Comparison of ENCODE assay signal across 17 mouse cellular contexts in the genomic region with DNA sequence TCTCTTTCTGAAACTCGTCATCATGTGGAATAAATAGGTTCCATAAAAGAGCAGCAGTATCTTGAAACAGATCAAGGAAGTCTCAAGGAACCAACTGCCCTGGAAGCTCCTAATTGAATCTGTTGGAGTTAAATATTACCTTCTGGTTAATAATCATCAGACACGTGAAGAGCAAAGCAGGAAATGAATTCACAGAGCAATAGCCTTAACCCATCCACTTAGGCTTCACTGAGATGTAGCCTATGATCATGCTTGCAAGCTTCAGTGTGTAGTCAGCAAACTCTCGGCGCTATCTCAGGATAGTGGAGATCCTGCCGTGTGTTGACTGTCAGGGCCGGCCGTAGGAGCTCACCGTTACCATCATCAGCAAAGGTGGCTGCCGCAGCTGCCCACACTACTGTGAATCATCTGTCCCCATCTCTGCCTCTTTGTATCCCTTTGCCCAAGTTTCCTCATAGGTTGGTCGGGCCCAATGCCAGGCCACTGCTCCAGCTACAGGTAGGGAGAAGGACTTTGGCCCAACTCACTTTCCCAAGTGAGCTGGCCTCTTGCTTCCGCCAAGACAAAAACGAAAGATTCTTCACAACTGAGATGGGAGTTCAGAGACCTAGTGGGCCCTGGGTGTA. TPM values are rescaled to one million over a fixed set of nuclear protein-coding genes. Genes with fewer than 3 reads are reported as not detected.
DNase-seq lines count a peak whose midpoint lies in the region; ATAC-seq and TF ChIP-seq lines count a peak whose summit lies in the region.
"Had no signal": no experiment of that assay in that cellular context is flagged by ENCODE, and none has a peak within 500 bp of the region (broad histone marks: within the 10 kb centered on the region; RNA-seq: fewer than 3 reads in every experiment).

No protein-coding gene starts in this region.

- no peaks in the 10 kb centered on the region for H3K9me3 ChIP-seq in intestine, postnatal 0 days (ENCODE audit: control insufficient read depth)
- no peaks in the 10 kb centered on the region for H3K9me3 ChIP-seq in kidney, embryonic 16.5 days (ENCODE audit: low read length)
- no peaks in the 10 kb centered on the region; the same call in 1 of the 2 replicates for H3K9me3 ChIP-seq in stomach, embryonic 14.5 days (ENCODE audit: control insufficient read depth, low read depth, low read length)
- no peaks in the 10 kb centered on the region for H3K9me3 ChIP-seq in embryonic facial prominence, embryonic 10.5 days
- H3K9me3 ChIP-seq: embryonic facial prominence, embryonic 13.5 days; heart, embryonic 15.5 days; neural tube, embryonic 13.5 days had no signal

- POLR2A ChIA-PET in Patski (lab: Charles Lee): interaction anchor here (1.0 kb wide), 1 partner anchor 20 kb away, joined by 3 read pairs; no protein-coding TSS in a partner anchor

- TF ChIP-seq CTCF in Patski (IDR thresholded peaks at IDR 0.05): no peak
- no peak for TF ChIP-seq CTCF in intestine, postnatal 0 days (IDR thresholded peaks at IDR 0.05; ENCODE audit: low read depth)

- peak; percentile 80 for ATAC-seq in Patski
- peak; percentile 92 for ATAC-seq in intestine, postnatal 0 days
- peak; percentile 80 for ATAC-seq in kidney, embryonic 16.5 days (ENCODE audit: low FRiP score, low TSS enrichment)
- peak; percentile 47; the same call in 1 of the 2 replicates for ATAC-seq in stomach, embryonic 14.5 days (ENCODE audit: insufficient number of reproducible peaks, insufficient read depth, low FRiP score, low read depth)

- H3K4me1 ChIP-seq in intestine, postnatal 0 days (replicated peaks; ENCODE audit: control insufficient read depth, insufficient read depth, low read length): 0 out of 2 replicates have a peak, but pooled peaks cover 3% of the 10 kb centered on the region
- H3K4me1 ChIP-seq in kidney, embryonic 16.5 days (ENCODE audit: insufficient read depth, low read length): peaks cover 12% of the 10 kb centered on the region
- H3K4me1 ChIP-seq in stomach, embryonic 14.5 days (ENCODE audit: control insufficient read depth, insufficient read depth, low read length): no peaks in the 10 kb centered on the region
- H3K4me1 ChIP-seq in embryonic facial prominence, embryonic 10.5 days: peaks cover 10% of the 10 kb centered on the region; the same call in 1 of the 2 replicates
- H3K4me1 ChIP-seq: heart, embryonic 15.5 days had no signal

- in situ Hi-C loops in Patski (cut with MboI; ENCODE audit: low pct_unique_long_range_greater_than_20kb): no loop called here

- peak overlapping the region; percentile 23 for H3K4me3 ChIP-seq in intestine, postnatal 0 days (ENCODE audit: low read depth, low read length)
- no peak overlapping the region for H3K4me3 ChIP-seq in kidney, embryonic 16.5 days (ENCODE audit: low read length)
- H3K4me3 ChIP-seq in stomach, embryonic 14.5 days (ENCODE audit: low read depth, low read length): no peak overlapping the region
- no peak overlapping the region for H3K4me3 ChIP-seq in embryonic facial prominence, embryonic 10.5 days
- H3K4me3 ChIP-seq: embryonic facial prominence, embryonic 13.5 days; gastrocnemius, adult 2 months; heart, embryonic 15.5 days; midbrain, embryonic 10.5 days; neural tube, embryonic 13.5 days had no signal

- CTCF ChIA-PET in Patski (lab: Charles Lee): interaction anchor here (1.7 to 3.3 kb wide), 3 partner anchors 14 to 81 kb away, joined by 4 to 8 read pairs (median 5); no protein-coding TSS in a partner anchor

- H3K36me3 ChIP-seq in intestine, postnatal 0 days (ENCODE audit: control insufficient read depth, insufficient read depth): no peaks in the 10 kb centered on the region
- H3K36me3 ChIP-seq in kidney, embryonic 16.5 days (ENCODE audit: insufficient read depth, low read length): peaks cover 6% of the 10 kb centered on the region; the same call in 1 of the 2 replicates
- no peaks in the 10 kb centered on the region for H3K36me3 ChIP-seq in stomach, embryonic 14.5 days (ENCODE audit: control insufficient read depth, insufficient read depth, low read length)
- H3K36me3 ChIP-seq in embryonic facial prominence, embryonic 10.5 days (replicated peaks): peaks cover 10% of the 10 kb centered on the region

- H3K27ac ChIP-seq in intestine, postnatal 0 days (ENCODE audit: low read depth, low read length): peak overlapping the region; percentile 92
- peak overlapping the region; percentile 76 for H3K27ac ChIP-seq in kidney, embryonic 16.5 days (ENCODE audit: low read length)
- H3K27ac ChIP-seq in stomach, embryonic 14.5 days (ENCODE audit: low read length): no peak overlapping the region
- no peak overlapping the region for H3K27ac ChIP-seq in embryonic facial prominence, embryonic 10.5 days (replicated peaks)
- H3K27ac ChIP-seq: gastrocnemius, adult 2 months; heart, embryonic 15.5 days; midbrain, embryonic 10.5 days; neural tube, embryonic 13.5 days had no signal

- H3K4me2 ChIP-seq in intestine, postnatal 0 days (replicated peaks; ENCODE audit: low read depth): peak overlapping the region; percentile 57
- H3K4me2 ChIP-seq in kidney, embryonic 16.5 days (replicated peaks; ENCODE audit: low read depth, low read length): no peak overlapping the region
- no peak overlapping the region for H3K4me2 ChIP-seq in stomach, embryonic 14.5 days (replicated peaks; ENCODE audit: low read depth, low read length)
- H3K4me2 ChIP-seq: embryonic facial prominence, embryonic 13.5 days; heart, embryonic 15.5 days; neural tube, embryonic 13.5 days had no signal

- WGBS in intestine, postnatal 0 days: 43% methylated on average over 12 of the region's 12 CpGs
- 67% methylated on average over 12 of the region's 12 CpGs for WGBS in kidney, embryonic 16.5 days
- WGBS in stomach, embryonic 14.5 days: 81% methylated on average over 12 of the region's 12 CpGs
- WGBS in embryonic facial prominence, embryonic 10.5 days: 90% methylated on average over 12 of the region's 12 CpGs

- no peak for DNase-seq in Patski (ENCODE audit: low read depth, low spot score)
- no peak for DNase-seq in left cerebral cortex, adult 11 months (ENCODE audit: low spot score)
- DNase-seq in embryonic facial prominence, embryonic 10.5 days (ENCODE audit: low spot score): no peak
- DNase-seq in urinary bladder, adult 2 months (ENCODE audit: low spot score): no peak
- DNase-seq: B cell, adult 2 months; cerebellum, adult 8-10 months; gastrocnemius, adult 2 months; lung, adult 2 months; lung, postnatal 4 days; right cerebral cortex, postnatal 4 days had no signal

- peak overlapping the region; percentile 22; the same call in 1 of the 2 replicates for H3K9ac ChIP-seq in intestine, postnatal 0 days (ENCODE audit: low read depth, low read length)
- no peak overlapping the region for H3K9ac ChIP-seq in kidney, embryonic 16.5 days (replicated peaks; ENCODE audit: low read length)
- no peak overlapping the region for H3K9ac ChIP-seq in stomach, embryonic 14.5 days (replicated peaks; ENCODE audit: low read depth, low read length)
- H3K9ac ChIP-seq: embryonic facial prominence, embryonic 13.5 days; heart, embryonic 15.5 days; neural tube, embryonic 13.5 days had no signal

- H3K27me3 ChIP-seq in Patski: no peaks in the 10 kb centered on the region
- H3K27me3 ChIP-seq in intestine, postnatal 0 days (replicated peaks; ENCODE audit: control insufficient read depth, insufficient read depth, low read length): no peaks in the 10 kb centered on the region
- no peaks in the 10 kb centered on the region for H3K27me3 ChIP-seq in kidney, embryonic 16.5 days (ENCODE audit: insufficient read depth, low read length)
- H3K27me3 ChIP-seq in stomach, embryonic 14.5 days (ENCODE audit: control insufficient read depth, insufficient read depth, low read length): no peaks in the 10 kb centered on the region
- no peaks in the 10 kb centered on the region for H3K27me3 ChIP-seq in embryonic facial prominence, embryonic 10.5 days (replicated peaks; ENCODE audit: low read depth, poor library complexity, severe bottlenecking)
- H3K27me3 ChIP-seq: embryonic facial prominence, embryonic 13.5 days; heart, embryonic 15.5 days; neural tube, embryonic 13.5 days had no signal

RNA-seq across cellular contexts. Expression of gene Myo6, which starts 6.9 kb away (rescaled TPM):
- 108 TPM for polyA plus RNA-seq in Patski (2021)
- 50.9 and 65.5 TPM in 2 replicates for polyA plus RNA-seq in intestine, postnatal 0 days (2015; fragmentation: Nextera tagmentation; extraction: Ambion mirVana)
- 62.6 and 70.7 TPM in 2 replicates for polyA plus RNA-seq in kidney, embryonic 16.5 days (2015; fragmentation: Nextera tagmentation; extraction: Ambion mirVana)
- 50.6 and 54.9 TPM in 2 replicates for polyA plus RNA-seq in stomach, embryonic 14.5 days (2014; fragmentation: Nextera tagmentation; extraction: Ambion mirVana)
- 8.2 and 10.7 TPM in 2 replicates for polyA plus RNA-seq in embryonic facial prominence, embryonic 10.5 days (2016; fragmentation: Nextera tagmentation; extraction: Ambion mirVana)
- polyA plus RNA-seq in urinary bladder, adult 2 months (2012; rRNA removed): 14.6 and 24.4 TPM in 2 replicates

Comparison
In these comparisons a context has a peak if more than half of its experiments do, and no peak if none do; other contexts are left out.
1. H3K27ac ChIP-seq: peak in intestine, postnatal 0 days (single experiment) and kidney, embryonic 16.5 days (single experiment); none in stomach, embryonic 14.5 days (single experiment) and embryonic facial prominence, embryonic 10.5 days (single experiment).
2. Peak in every context shown above with its lines, with median percentiles within 50 percentile points of each other: ATAC-seq.